Mouse (Mus musculus) lung, embryonic 16.5 days (tissue): ENCODE data around the gene Rhof. TPM values are rescaled to one million over a fixed set of nuclear protein-coding genes. Genes with fewer than 3 reads are reported as not detected.

ENCODE experiments used
- ATAC-seq: fragments of 200-750 bp; cut with Nextera tagmentation; 2 replicates; pipeline ENCODE4 v1.8.0; 2017; ENCODE audit warnings: low read depth, mild to moderate bottlenecking, moderate library complexity
- H3K27ac ChIP-seq: fragments of 300-500 bp; sonication (generic); 2 replicates; pipeline ENCODE4 v1.5.1; 2014; ENCODE audit warnings: mild to moderate bottlenecking, control low read depth, low read length
- H3K27me3 ChIP-seq: fragments of 300-500 bp; sonication (generic); 2 replicates; pipeline ENCODE4 v1.6.1; 2014; ENCODE audit warnings: low read depth, low read length, mixed read lengths; ENCODE audit not compliant: control insufficient read depth, insufficient read depth
- H3K36me3 ChIP-seq: fragments of 300-500 bp; sonication (generic); 2 replicates; pipeline ENCODE4 v1.6.1; 2014; ENCODE audit warnings: low read length; ENCODE audit not compliant: control insufficient read depth, insufficient read depth
- H3K4me1 ChIP-seq: fragments of 300-500 bp; sonication (generic); replicated peaks from 2 replicates; pipeline ENCODE4 v1.6.1; 2014; ENCODE audit warnings: low read length, mixed read lengths; ENCODE audit not compliant: control insufficient read depth, insufficient read depth
- H3K4me2 ChIP-seq: fragments of 300-500 bp; sonication (generic); 2 replicates; pipeline ENCODE4 v1.6.1; 2014; ENCODE audit warnings: low read depth, low read length, control low read depth
- H3K4me3 ChIP-seq: fragments of 300-500 bp; sonication (generic); 2 replicates; pipeline ENCODE4 v1.5.1; 2014; ENCODE audit warnings: mild to moderate bottlenecking, low read length, control low read depth
- H3K9ac ChIP-seq: fragments of 300-500 bp; sonication (generic); 2 replicates; pipeline ENCODE4 v1.6.1; 2014; ENCODE audit warnings: low read length, control low read depth
- H3K9me3 ChIP-seq: fragments of 300-500 bp; sonication (generic); 2 replicates; pipeline ENCODE4 v1.6.1; 2016; ENCODE audit warnings: low read length; ENCODE audit not compliant: control insufficient read depth
- WGBS: fragments of 180-500 bp; shearing (Covaris S2); extraction: QIAGEN DNeasy Blood & Tissue Kit; methylation state at CpG from one replicate; pipeline ENCODE4 v1.1.7; 2014; 5-methylcytosine and 5-hydroxymethylcytosine counted together
- polyA plus RNA-seq: library from polyadenylated mRNA; unstranded; fragments of >200 nt; fragmentation: Nextera tagmentation; extraction: Ambion mirVana; gene quantifications from 2 replicates; pipeline ENCODE4 v1.2.1, GENCODE M21; 2015

Gene Rhof
- polyA plus RNA-seq, 1 experiment from 2014 or later: 5.3 TPM

DNA sequence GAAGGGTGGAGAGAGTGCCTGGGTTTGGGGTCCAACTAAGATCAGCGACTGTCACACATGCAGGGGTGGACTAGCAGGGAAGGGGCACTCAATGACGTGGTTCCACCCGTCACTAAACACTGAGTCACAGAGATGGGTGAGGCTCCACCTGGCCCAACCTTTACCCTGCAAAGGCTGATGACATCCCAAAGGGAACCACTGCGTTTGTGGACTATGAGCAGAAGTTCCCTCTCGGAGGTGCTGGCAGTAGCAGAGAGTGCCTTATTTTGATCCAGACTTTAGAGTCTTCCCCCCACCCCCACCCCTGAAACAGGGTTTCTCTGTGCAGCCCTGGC is 1.7 kb downstream of the Rhof start:
- H3K36me3 ChIP-seq: no peaks in the 10 kb centered on the region
- peaks cover 48% of the 10 kb centered on the region for H3K4me1 ChIP-seq
- no peak for ATAC-seq
- H3K27ac ChIP-seq: no peak overlapping the region
- no peak overlapping the region for H3K4me3 ChIP-seq
- H3K9ac ChIP-seq: no peak overlapping the region
- no peaks in the 10 kb centered on the region for H3K27me3 ChIP-seq
- H3K4me2 ChIP-seq: no peak overlapping the region
- WGBS: 88% methylated on average over 5 of the region's 5 CpGs
- H3K9me3 ChIP-seq: no peaks in the 10 kb centered on the region

DNA sequence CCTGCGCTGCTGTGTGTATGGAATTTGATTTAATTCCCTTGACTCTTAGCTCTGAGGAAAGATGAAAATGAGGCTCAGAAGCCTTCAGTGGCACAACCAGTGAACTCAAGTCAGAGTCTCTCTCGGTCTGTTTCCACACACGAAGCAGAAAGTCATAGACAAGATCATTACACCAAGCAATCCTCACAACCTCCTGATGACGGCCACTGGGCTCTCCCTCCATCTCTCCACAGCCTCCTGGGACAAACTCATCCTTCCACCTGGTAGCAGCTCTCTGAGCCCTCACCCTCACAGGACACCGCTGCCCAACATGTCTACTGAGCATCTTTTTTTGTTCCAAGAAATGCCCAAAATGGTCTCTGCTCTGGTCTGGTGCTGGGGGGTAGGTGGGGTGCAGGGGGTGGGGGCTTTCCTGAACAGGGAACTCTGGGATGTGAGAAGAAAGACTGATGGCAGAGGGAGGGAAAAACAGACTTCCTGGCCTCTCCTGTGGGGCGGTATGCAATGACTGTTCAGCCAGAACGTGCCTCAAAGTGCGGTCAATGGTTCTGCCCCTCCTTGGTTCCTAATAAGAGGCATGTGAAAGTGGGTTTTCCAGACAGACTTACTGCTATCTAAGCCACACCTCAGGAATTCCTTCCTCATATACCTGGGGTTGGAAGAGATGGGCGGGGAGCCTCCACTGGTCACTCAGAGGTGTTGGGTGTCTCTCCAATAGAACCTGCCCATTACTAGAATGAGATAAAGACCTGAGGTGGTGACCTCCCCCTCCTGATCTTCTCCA is 2.3 kb downstream of the Rhof start:
- Histone ChIP-seq H3K9me3 (no peaks in the 10 kb centered on the region), H3K4me2 (no peak overlapping the region), H3K4me1 (peaks cover 44% of the 10 kb centered on the region), H3K9ac (no peak overlapping the region), H3K4me3 (no peak overlapping the region), H3K27me3 (no peaks in the 10 kb centered on the region), H3K27ac (no peak overlapping the region), H3K36me3 (no peaks in the 10 kb centered on the region)
- WGBS: 82% methylated on average over 9 of the region's 9 CpGs
- no peak for ATAC-seq

DNA sequence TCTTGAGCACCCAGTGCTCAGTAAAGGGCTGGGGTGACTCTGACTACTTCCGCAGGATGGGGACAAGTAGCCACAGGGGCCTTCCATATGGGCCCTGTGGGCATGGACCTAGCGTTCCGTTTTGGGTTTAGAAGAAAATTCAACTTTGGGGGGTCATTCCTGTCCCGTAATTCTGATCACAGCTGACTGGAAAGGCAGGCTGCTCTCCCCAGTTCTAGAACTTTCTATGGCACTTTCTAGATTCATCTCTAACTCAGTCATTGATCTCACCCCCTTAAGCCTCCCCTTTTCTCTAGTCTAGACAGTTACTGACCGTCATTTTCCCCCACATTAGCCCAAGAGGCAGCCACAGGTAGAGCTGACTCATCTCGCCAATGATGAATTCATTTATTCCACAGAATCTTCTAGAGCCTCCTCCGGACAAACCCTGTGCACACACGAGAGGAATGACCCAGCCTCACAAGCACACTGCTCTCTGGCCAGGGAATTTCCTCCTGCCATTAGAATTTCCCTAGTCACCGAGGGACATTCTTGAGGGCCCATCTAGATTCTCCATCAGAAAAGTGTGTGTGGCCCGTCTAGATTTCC is 3.2 kb downstream of the Rhof start:
- WGBS: 70% methylated on average over 10 of the region's 10 CpGs
- H3K27ac ChIP-seq: no peak overlapping the region
- no peak overlapping the region for H3K9ac ChIP-seq
- H3K27me3 ChIP-seq: no peaks in the 10 kb centered on the region
- no peaks in the 10 kb centered on the region for H3K9me3 ChIP-seq
- no peak overlapping the region for H3K4me3 ChIP-seq
- no peak for ATAC-seq
- H3K36me3 ChIP-seq: no peaks in the 10 kb centered on the region
- peaks cover 34% of the 10 kb centered on the region for H3K4me1 ChIP-seq
- no peak overlapping the region for H3K4me2 ChIP-seq

DNA sequence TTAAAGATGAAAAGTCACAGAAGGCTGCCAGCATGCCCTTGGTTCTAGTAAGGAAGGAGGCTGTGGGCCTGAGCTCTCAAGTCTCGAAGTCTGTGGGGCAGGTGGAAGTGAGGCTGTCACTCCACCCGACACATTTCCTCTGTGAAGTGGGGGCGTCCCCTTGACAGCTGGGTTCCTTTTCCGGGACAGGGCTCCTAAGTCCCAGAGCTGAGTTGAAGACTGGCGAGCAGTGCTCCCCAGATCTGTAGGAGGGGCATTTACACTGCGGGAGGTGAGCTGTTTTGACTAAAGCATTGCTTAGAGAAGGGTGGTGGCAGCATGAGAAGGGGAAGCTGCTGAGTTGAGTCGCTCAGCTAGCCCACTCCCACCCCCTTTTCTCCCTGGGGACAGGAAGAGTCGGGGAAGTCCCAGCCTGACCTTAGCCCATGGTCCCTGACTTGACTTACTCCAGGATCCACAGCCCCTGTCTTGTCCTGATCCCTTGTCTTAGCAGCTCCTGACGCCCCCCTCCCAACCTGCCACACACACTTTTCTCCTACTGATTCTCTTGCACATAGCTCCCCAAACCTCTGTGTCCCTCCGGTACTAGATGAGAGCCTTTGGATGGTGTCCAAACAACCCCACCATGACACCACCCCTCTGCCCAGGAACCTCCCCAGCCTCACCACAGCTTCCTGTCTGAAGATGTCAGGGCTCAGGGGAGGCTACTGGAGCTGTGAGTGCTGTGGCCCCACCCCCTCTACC is 3.9 kb downstream of the Rhof start:
- no peak for ATAC-seq
- H3K4me1 ChIP-seq: peaks cover 28% of the 10 kb centered on the region
- no peak overlapping the region for H3K27ac ChIP-seq
- no peak overlapping the region for H3K9ac ChIP-seq
- no peaks in the 10 kb centered on the region for H3K27me3 ChIP-seq
- WGBS: 44% methylated on average over 10 of the region's 10 CpGs
- no peak overlapping the region for H3K4me2 ChIP-seq
- no peaks in the 10 kb centered on the region; the same call in 1 of the 2 replicates for H3K36me3 ChIP-seq
- no peak overlapping the region for H3K4me3 ChIP-seq
- H3K9me3 ChIP-seq: no peaks in the 10 kb centered on the region

DNA sequence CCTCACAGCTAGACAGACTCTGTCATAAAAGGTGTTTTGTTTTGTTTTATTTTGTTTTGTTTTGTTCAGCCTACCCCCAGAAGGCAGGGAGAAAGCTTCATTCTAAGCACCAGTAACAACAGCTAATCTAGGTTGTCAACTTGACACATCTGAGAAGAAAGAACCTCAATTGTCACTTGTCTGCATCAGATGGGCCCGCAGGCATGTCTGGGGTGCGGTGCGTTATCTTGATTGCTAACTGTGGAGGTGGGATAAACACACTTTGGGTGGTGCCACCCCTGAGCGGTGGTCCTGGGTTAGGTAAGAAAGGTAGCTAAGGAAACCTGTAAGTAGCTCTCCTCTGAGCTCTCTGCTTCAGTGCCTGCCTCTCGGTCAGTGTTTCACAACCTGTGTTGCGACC is 5.5 kb downstream of the Rhof start:
- Histone ChIP-seq H3K4me1 (peaks cover 15% of the 10 kb centered on the region), H3K9me3 (no peaks in the 10 kb centered on the region), H3K4me3 (no peak overlapping the region), H3K36me3 (no peaks in the 10 kb centered on the region; the same call in 1 of the 2 replicates), H3K9ac (no peak overlapping the region), H3K27ac (no peak overlapping the region), H3K27me3 (no peaks in the 10 kb centered on the region), H3K4me2 (no peak overlapping the region)
- 63% methylated on average over 6 of the region's 6 CpGs for WGBS
- no peak for ATAC-seq

DNA sequence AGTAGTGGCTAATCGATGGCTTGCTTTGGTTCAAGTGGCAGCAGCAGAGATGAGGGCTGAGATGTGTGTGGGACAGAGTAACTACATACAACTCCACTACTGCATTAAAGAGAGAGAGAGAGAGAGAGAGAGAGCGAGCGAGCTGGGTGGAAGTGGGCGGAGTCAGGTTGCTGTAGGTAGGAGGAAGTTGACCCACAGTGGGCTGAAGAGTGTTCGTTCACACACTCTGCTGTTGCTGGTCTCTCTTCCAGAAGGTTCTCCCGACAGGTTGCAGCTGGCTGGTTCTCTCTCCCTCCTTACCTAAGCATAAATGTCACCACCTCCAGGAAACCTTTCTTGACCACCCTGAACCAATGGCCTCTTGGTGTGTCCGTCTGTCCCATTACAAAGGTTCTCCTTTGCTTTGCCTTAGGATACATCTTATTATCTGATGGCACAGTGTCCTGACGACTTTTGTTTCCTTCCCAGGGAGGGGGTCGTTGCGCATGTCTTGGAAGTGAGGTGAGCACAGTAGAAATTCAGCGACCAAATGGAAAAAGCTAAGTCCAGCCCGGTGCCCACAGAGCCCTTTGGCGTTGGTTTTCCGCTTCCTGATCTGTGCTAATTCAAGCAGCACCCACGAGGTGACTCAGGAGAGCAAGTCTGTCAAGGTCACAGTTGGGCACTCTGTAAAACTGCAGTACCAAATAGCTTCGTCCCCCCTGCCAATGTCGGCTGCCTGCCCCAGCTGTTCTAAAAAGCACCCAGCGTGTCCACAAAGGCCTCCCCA is 6.7 kb downstream of the Rhof start:
- ATAC-seq: no peak
- Histone ChIP-seq H3K4me1 (peaks cover 11% of the 10 kb centered on the region), H3K4me3 (no peak overlapping the region), H3K9ac (no peak overlapping the region), H3K4me2 (no peak overlapping the region), H3K9me3 (no peaks in the 10 kb centered on the region), H3K27me3 (no peaks in the 10 kb centered on the region), H3K27ac (no peak overlapping the region), H3K36me3 (no peaks in the 10 kb centered on the region; the same call in 1 of the 2 replicates)
- 66% methylated on average over 18 of the region's 18 CpGs for WGBS

DNA sequence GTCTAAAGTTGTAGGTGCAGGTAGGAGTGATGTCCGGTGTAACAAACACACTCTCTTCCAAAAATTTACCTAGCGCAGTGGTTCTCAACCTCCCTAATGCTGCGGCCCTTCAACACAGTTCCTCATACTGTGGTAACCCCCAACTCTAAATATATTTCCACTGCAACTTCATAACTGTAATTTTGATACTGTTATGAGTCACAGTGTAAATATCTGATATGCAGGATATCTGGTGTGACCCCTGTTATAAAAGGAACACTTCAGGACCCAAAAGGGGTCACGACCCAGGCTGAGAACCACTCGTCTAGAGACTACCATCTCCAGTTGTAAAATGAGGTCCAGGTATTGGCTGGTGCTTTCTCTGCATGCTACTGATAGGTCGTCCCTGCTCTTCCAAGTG is 7.4 kb downstream of the Rhof start:
- ATAC-seq: no peak
- H3K27ac ChIP-seq: no peak overlapping the region
- H3K4me2 ChIP-seq: no peak overlapping the region
- H3K27me3 ChIP-seq: no peaks in the 10 kb centered on the region
- WGBS: 77% methylated on average over 6 of the region's 6 CpGs
- H3K9me3 ChIP-seq: no peaks in the 10 kb centered on the region
- H3K36me3 ChIP-seq: no peaks in the 10 kb centered on the region; the same call in 1 of the 2 replicates
- no peak overlapping the region for H3K4me3 ChIP-seq
- H3K9ac ChIP-seq: no peak overlapping the region
- peaks cover 11% of the 10 kb centered on the region for H3K4me1 ChIP-seq

DNA sequence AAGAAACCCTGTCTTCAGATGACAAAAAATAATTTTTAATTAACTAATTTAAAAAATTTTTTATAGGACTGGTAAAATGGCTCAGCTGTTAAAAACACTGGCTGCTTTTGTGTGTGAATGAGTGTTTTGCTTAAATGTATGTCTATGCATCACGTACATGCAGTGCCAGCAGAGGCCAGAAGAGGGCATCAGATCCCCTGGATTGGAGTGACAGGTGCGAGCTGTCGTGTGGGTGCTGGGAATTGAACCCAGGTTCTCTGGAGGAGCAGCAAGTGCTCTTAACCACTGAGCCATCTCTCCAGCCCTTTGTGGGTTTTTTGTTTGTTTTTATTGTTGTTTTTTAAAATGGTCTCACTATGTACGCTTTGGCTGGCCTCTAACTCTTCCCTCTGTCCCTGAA is 10.3 kb downstream of the Rhof start:
- no peak overlapping the region for H3K4me2 ChIP-seq
- H3K27me3 ChIP-seq: no peaks in the 10 kb centered on the region
- H3K9ac ChIP-seq: no peak overlapping the region
- 92% methylated on average over 4 of the region's 4 CpGs for WGBS
- H3K36me3 ChIP-seq: no peaks in the 10 kb centered on the region; the same call in 1 of the 2 replicates
- ATAC-seq: no peak
- H3K4me1 ChIP-seq: peaks cover 8% of the 10 kb centered on the region
- H3K4me3 ChIP-seq: no peak overlapping the region
- H3K9me3 ChIP-seq: no peaks in the 10 kb centered on the region
- H3K27ac ChIP-seq: no peak overlapping the region
